Mouse (Mus musculus): Measurements from ENCODE around the gene Tppp2. TPM values are rescaled to one million over a fixed set of nuclear protein-coding genes. Genes with fewer than 3 reads are reported as not detected.

Tppp2 gene
- polyA plus RNA-seq, 1 experiment from 2014 or later, result not detected

DNA sequence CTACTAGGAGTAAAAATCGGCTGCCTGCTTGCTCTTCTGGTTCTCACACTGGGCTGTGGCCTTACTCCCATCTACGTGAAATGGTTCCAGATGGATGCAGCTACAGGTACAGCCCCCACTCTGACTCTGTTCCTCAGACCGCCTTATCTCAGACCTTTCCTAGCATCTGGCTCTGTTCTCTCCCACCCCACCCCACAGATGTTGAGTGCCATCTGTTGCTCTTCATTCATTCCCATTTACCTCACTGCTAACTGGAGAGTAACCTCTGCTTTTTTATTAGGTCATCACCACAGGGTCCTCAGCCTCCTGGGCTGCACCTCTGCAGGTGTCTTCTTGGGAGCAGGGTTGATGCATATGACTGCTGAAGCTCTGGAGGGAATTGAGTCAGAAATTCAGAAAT, 24.4 kb upstream of the Tppp2 start:
- ATAC-seq, result peak; percentile 70
- Histone ChIP-seq H3K9me3 (replicated peaks) (no peaks in the 10 kb centered on the region), H3K9ac (no peak overlapping the region), H3K4me2 (0 out of 2 replicates have a peak overlapping the region, but pooled peaks have one; percentile 12), H3K27me3 (replicated peaks) (peaks cover 7% of the 10 kb centered on the region), H3K4me3 (no peak overlapping the region), H3K36me3 (peaks cover 35% of the 10 kb centered on the region), H3K27ac (no peak overlapping the region), H3K4me1 (peaks cover 30% of the 10 kb centered on the region)
- WGBS (ENCODE audit: insufficient replicate concordance), result 42% methylated on average over 3 of the region's 3 CpGs

DNA sequence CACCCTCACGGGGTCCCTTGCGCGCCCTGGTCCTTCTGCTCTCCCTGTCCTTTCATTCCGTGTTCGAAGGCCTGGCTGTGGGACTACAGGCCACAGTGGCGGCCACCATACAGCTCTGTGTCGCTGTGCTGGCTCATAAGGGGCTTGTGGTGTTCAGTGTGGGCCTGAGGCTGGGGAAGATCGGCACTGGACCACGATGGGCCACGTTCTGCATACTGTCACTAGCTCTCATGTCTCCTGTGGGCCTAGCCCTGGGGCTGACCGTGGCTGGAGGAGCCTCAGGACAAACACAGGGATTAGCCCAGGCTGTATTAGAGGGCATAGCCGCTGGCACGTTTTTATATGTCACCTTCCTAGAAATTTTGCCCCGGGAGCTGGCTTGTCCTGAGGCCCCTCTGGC, 23.2 kb upstream of the Tppp2 start:
- Histone ChIP-seq H3K9me3 (replicated peaks) (no peaks in the 10 kb centered on the region), H3K27ac (no peak overlapping the region), H3K4me1 (peaks cover 30% of the 10 kb centered on the region), H3K4me2 (no peak overlapping the region), H3K9ac (no peak overlapping the region), H3K36me3 (peaks cover 23% of the 10 kb centered on the region), H3K4me3 (no peak overlapping the region), H3K27me3 (replicated peaks) (peaks cover 7% of the 10 kb centered on the region)
- ATAC-seq, result no peak
- WGBS (ENCODE audit: insufficient replicate concordance), result 71% methylated on average over 14 of the region's 14 CpGs

DNA sequence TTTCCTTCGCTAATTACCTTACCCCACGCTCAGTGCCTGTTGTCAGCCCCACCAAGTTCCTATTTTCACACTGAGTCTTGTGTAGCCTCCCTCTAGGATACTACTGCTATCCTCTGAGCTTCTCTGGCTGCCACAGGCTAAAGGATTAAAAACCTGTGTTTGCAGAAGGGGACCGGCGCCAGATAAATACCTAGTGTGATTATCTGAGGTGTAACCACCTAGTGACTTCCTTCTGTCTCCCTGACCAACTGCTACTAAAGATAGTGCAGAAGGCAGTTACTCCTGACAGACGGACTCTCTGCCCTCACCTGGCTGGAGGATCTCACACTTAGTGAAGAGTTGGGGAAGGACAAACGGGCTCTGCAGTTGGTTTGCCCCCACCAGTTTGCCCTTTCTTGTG, 22.2 kb upstream of the Tppp2 start:
- peaks cover 14% of the 10 kb centered on the region for H3K36me3 ChIP-seq

DNA sequence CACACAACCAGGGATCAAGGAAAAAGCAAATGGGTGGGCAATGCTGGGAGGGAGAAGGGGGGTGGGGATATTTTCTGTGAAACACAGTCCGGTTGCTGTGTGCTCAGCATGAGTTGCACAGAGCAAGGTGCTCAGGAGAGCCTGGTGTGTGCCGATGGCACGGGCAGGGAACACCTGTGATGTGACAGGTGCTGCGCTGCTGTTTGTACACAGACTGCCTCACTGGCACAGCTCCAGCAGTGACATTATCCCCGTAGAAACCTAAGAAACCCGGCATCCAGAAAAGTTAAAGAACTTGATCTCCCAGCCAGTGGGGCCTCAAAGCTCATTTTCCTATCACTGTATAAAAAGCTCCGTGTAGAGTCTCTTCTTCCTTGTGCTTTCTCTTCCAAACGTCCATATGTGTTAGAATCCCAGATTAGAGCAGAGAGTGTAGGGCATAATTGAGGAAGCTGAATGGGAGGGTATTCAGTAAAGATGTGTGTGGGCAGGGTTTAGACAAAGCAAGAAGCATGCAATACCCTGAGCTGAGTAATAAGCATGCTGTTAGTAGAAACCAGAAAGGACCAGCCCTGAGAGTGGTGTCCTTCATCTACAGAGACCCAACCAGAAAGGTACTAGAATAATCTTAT, 21.6 kb upstream of the Tppp2 start:
- peaks cover 30% of the 10 kb centered on the region for H3K4me1 ChIP-seq
- peaks cover 10% of the 10 kb centered on the region for H3K27me3 ChIP-seq (replicated peaks)
- peaks cover 7% of the 10 kb centered on the region for H3K36me3 ChIP-seq
- H3K9ac ChIP-seq, result no peak overlapping the region
- H3K4me3 ChIP-seq, result no peak overlapping the region
- H3K27ac ChIP-seq, result no peak overlapping the region
- no peak for ATAC-seq
- 60% methylated on average over 8 of the region's 8 CpGs for WGBS (ENCODE audit: insufficient replicate concordance)
- no peak overlapping the region for H3K4me2 ChIP-seq
- no peaks in the 10 kb centered on the region for H3K9me3 ChIP-seq (replicated peaks)

More for the DNA sequence above, 22.2 kb upstream of the Tppp2 start:
- Histone ChIP-seq H3K9me3 (replicated peaks) (no peaks in the 10 kb centered on the region), H3K4me2 (no peak overlapping the region), H3K4me1 (peaks cover 30% of the 10 kb centered on the region), H3K9ac (no peak overlapping the region), H3K27me3 (replicated peaks) (peaks cover 7% of the 10 kb centered on the region), H3K27ac (no peak overlapping the region), H3K4me3 (no peak overlapping the region)
- whole genome bisulfite sequencing (ENCODE audit: insufficient replicate concordance), result 39% methylated on average over 6 of the region's 6 CpGs
- ATAC-seq, result no peak

DNA sequence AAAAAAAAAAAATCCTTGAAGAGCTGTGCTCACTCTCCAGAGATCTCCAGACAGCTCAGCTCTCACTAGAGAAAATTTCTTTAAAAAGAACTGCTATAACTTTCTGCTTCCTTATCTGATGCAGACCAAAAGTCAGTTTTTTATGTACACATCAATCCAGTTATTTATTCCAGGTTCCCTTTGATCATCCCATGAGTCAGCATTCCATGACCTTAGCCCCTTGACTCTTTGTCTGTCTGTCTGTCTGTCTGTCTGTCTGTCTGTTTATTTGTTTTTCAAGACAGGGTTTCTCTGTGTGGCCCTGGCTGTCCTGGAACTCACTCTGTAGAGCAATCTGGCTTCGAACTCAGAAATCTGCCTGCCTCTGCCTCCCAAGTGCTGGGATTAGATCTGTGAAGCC, 18.9 kb upstream of the Tppp2 start:
- Histone ChIP-seq H3K27ac (no peak overlapping the region), H3K27me3 (replicated peaks) (peaks cover 10% of the 10 kb centered on the region), H3K36me3 (no peaks in the 10 kb centered on the region), H3K4me2 (no peak overlapping the region), H3K4me1 (peaks cover 15% of the 10 kb centered on the region), H3K9me3 (replicated peaks) (no peaks in the 10 kb centered on the region), H3K4me3 (no peak overlapping the region), H3K9ac (no peak overlapping the region)
- 73% methylated on average over 1 of the region's 1 CpGs for WGBS (ENCODE audit: insufficient replicate concordance)
- ATAC-seq, result no peak

DNA sequence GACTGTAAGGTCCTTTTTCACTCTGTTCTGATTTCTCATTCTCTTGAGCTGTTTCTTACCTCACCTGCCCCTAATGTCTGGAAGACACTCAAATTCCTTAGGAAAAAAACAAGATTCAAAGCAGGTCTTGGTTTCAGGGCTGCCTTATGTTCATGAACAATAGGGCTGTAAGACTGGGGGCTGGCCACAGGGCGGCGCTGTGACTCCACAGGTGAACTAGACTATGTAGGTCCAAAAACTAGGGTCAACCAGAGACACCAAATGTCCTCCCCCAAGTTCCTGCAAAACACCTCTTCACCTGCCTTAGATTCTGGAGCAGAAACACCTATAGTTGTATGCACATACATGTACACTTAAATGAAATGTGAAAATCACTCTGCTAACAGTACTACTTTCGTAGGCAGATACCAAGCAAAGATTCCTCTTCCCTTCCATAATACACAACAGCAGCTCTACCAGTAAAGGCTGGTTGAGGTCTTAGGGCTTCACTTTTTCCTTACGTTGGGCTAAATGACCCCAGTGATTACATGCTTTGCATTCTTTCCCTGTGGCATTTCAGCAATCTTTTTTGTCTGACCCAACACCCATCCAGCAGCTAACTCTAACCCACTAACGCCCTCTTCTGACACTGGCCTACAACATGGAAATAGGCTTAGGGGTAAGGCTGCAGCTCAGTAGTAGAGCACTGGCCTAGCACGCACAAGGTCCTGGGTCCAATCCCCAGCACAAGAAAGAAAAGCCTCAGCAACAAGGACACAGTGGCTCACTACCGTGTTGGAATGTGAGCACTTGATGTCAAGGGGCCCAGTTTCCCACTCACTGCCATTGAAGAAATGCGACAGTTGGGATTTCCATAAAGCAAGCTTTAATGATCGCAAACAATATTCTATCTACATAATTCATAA, 15.2 kb upstream of the Tppp2 start:
- H3K27ac ChIP-seq, result no peak overlapping the region
- no peak for ATAC-seq

DNA sequence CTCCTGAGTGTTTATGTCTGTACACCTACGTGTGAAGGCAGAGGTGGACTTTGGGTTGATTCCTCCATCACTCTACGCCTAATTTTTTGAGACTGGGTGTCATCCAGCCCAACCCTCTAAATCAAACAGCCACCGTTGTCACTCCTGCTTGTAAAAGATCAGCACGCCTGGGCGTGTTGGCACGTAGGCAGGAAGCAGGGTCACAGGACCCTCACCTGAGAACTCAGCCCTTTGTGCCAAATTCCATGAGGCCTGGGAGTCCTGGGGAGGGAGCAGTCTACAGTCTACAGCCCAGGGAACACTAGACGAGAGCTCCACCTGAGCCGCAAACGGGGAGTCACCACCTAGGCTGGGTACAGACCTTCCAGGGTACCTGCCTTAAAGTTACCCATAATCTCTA, 14.4 kb upstream of the Tppp2 start:
- Histone ChIP-seq H3K4me1 (peaks cover 36% of the 10 kb centered on the region), H3K9ac (no peak overlapping the region), H3K9me3 (replicated peaks) (no peaks in the 10 kb centered on the region), H3K27me3 (replicated peaks) (0 out of 2 replicates have a peak, but pooled peaks cover 3% of the 10 kb centered on the region), H3K4me3 (no peak overlapping the region), H3K4me2 (no peak overlapping the region), H3K27ac (no peak overlapping the region), H3K36me3 (no peaks in the 10 kb centered on the region)
- WGBS (ENCODE audit: insufficient replicate concordance), result 75% methylated on average over 9 of the region's 9 CpGs
- ATAC-seq, result no peak

More for the DNA sequence above, 15.2 kb upstream of the Tppp2 start:
- Histone ChIP-seq H3K27me3 (replicated peaks) (0 out of 2 replicates have a peak, but pooled peaks cover 3% of the 10 kb centered on the region), H3K4me2 (no peak overlapping the region), H3K9me3 (replicated peaks) (no peaks in the 10 kb centered on the region), H3K4me3 (no peak overlapping the region), H3K4me1 (peaks cover 28% of the 10 kb centered on the region), H3K36me3 (no peaks in the 10 kb centered on the region), H3K9ac (no peak overlapping the region)
- WGBS (ENCODE audit: insufficient replicate concordance), result 55% methylated on average over 9 of the region's 9 CpGs

DNA sequence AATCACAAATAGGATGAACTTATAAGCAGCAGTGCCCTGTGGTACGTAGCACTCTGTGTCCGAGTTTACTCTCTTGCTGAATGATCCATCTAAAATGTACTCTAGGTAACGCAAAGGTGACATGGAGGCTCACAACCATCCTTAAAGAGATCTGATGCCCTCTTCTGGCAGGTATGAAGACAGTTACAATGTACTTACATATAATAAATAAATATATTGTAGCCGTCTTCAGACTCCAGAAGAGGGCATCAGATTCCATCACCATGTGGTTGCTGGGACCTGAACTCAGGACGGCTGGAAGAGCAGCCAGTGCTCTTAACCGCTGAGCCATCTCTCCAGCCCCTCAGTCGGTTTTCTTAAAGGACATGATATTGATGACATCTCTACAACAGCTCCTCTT, 13.5 kb upstream of the Tppp2 start:
- 55% methylated on average over 7 of the region's 7 CpGs for WGBS (ENCODE audit: insufficient replicate concordance)
- H3K4me1 ChIP-seq, result peaks cover 38% of the 10 kb centered on the region

DNA sequence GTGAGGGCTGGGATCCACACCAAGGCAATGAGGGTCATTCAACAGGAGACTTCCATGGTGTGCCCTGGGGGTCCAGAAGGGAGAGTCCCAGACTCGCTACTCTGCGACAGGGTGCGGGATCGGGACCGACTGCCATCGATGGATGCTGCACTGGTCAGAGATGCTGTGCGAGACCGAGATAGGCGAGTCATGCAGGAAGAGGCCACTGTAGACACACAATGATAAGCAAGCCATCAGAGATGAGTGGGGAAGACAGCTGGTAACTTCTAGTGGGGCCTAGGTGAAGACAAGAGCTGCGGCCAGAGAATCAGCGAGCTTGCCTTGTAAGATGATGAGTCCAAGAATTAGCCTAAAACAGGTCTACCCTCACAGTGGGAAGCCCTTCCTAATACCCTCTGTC, 12.1 kb upstream of the Tppp2 start:
- peak overlapping the region; percentile 18; the same call in 1 of the 2 replicates for H3K9ac ChIP-seq
- H3K4me1 ChIP-seq, result peaks cover 38% of the 10 kb centered on the region
- no peaks in the 10 kb centered on the region for H3K9me3 ChIP-seq (replicated peaks)
- peak overlapping the region; percentile 9; the same call in 1 of the 2 replicates for H3K4me3 ChIP-seq
- peak; percentile 80 for ATAC-seq
- peaks cover 6% of the 10 kb centered on the region; the same call in 1 of the 2 replicates for H3K27me3 ChIP-seq (replicated peaks)
- no peak overlapping the region for H3K27ac ChIP-seq
- H3K4me2 ChIP-seq, result peak overlapping the region; percentile 51
- no peaks in the 10 kb centered on the region for H3K36me3 ChIP-seq
- 16% methylated on average over 11 of the region's 11 CpGs for WGBS (ENCODE audit: insufficient replicate concordance)

More for the DNA sequence above, 13.5 kb upstream of the Tppp2 start:
- no peak overlapping the region for H3K27ac ChIP-seq
- H3K36me3 ChIP-seq, result no peaks in the 10 kb centered on the region
- H3K4me3 ChIP-seq, result no peak overlapping the region
- H3K9ac ChIP-seq, result no peak overlapping the region
- ATAC-seq, result no peak
- H3K27me3 ChIP-seq (replicated peaks), result peaks cover 3% of the 10 kb centered on the region; the same call in 1 of the 2 replicates
- H3K9me3 ChIP-seq (replicated peaks), result no peaks in the 10 kb centered on the region
- no peak overlapping the region for H3K4me2 ChIP-seq

DNA sequence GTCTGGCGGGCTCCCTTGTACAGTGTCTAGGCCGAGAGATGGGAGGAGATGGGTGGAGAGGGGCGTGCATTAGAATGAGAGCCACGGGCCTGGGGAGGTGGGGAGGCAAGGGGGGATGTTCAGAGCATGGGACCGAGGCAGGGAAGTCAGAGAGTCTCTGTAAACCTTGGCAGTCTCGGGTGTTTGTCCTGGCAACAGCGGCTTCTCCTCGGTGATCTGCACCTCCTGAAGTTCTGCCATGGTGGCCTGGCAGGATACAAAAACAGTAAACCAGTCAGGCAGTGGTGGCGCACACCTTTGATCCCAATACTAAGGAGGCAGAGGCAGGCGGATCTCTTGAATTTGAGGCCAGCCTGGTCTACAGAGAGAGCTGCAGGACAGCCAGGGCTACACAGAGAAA, 6.9 kb upstream of the Tppp2 start:
- H3K4me1 ChIP-seq, result peaks cover 63% of the 10 kb centered on the region
- ATAC-seq, result no peak
- WGBS (ENCODE audit: insufficient replicate concordance), result 78% methylated on average over 10 of the region's 10 CpGs

DNA sequence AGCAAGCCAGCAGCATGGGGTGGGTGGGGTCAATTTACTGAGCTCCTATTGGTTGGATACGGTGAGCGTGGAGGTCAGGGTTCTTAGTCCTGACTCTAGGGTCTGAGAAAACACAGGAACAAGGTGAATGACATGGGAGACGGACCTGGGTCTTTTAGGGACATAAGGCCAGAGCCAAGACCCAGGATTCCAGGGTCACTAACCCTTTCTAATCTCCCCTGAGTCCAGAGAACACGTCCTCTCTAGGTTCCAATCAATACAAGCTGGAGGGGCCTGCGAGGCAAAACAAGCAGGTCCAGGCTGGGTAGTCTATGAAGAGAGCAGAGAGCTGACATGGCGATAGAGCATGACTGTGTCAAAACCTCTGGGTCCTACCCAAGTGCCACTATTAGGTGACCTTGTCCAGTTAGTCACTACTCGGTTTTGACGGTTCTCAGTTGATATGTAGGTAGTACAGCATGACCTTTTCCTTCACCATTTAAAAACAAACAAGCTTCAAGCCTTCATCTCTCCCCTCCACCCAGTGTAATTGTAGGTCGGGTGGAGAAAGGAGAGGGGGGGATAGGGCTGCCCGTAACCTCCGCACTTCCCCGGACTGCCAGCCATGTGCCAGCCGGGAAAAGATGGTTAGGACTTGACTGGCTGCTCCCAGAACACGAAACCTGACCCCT, 5.7 kb upstream of the Tppp2 start:
- Histone ChIP-seq H3K4me3 (peak overlapping the region; percentile 63), H3K36me3 (no peaks in the 10 kb centered on the region), H3K4me2 (peak overlapping the region; percentile 97), H3K9ac (peak overlapping the region; percentile 66), H3K27ac (no peak overlapping the region), H3K9me3 (replicated peaks) (no peaks in the 10 kb centered on the region), H3K27me3 (replicated peaks) (peaks cover 43% of the 10 kb centered on the region), H3K4me1 (peaks cover 50% of the 10 kb centered on the region)
- ATAC-seq, result peak; percentile 35
- WGBS (ENCODE audit: insufficient replicate concordance), result 8% methylated on average over 14 of the region's 14 CpGs

More for the DNA sequence above, 6.9 kb upstream of the Tppp2 start:
- no peak overlapping the region for H3K4me3 ChIP-seq
- H3K36me3 ChIP-seq, result no peaks in the 10 kb centered on the region
- no peak overlapping the region for H3K4me2 ChIP-seq
- H3K27me3 ChIP-seq (replicated peaks), result peaks cover 42% of the 10 kb centered on the region
- no peaks in the 10 kb centered on the region for H3K9me3 ChIP-seq (replicated peaks)
- H3K9ac ChIP-seq, result no peak overlapping the region
- no peak overlapping the region for H3K27ac ChIP-seq

Measured in liver, embryonic 12.5 days (tissue).